Mouse (Mus musculus) frontal cortex, adult 2 months (tissue): ENCODE results near the gene Col11a1. TPM values are rescaled to one million over a fixed set of nuclear protein-coding genes. Genes with fewer than 3 reads are reported as not detected.

Experiments
- DNase-seq, 2 experiments: peaks; one replicate each; pipeline ENCODE4 v3.0.0; 2022; ENCODE audit warnings: low spot score in 1 of 2; ENCODE audit errors: extremely low spot score in 1 of 2
- polyA plus RNA-seq: library from polyadenylated mRNA; depleted of rRNA; stranded (reverse); fragments of >200 nt; gene quantifications from 2 replicates; pipeline ENCODE4 v1.2.3, GENCODE M21; 2012; rRNA removed

The Col11a1 gene
- 12.9 and 14.6 TPM in 2 replicates for polyA plus RNA-seq

DNA sequence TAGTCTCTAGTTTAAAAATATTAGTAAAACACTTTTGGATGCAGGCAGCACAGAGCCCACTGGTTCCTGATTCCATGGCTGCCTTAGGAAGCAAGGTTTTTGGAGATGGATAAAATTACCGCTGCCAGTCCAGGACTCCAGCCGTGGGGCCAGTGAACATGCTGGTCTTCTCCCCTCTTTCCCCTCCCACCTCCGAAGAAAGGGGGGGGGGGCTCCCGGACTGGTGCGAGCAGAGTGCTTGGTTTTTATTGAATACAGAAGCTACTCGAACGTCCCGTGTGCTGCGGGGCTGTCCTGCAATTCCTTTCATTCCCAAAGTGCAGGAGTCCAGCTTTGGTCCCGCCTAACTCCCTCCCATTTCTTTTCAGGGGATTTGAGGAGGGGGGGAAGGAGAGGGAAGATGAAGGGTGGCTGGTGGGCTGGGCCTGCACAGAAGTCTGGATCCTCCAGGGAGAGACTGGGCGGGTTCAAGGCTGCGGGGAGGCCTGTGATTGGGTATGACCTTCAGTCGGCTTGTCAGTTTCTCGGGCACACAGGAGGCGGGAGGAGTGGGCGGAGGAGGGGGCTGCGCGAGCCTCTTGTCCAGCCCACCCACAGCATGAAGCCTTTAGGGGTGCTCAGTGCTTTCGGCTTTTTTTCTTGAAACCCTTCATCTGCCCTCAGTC is at the start of gene Col11a1:
Gene Col11a1, plus strand, starts transcription at position 570 of the 665 bp plus-strand sequence.
- DNase-seq: peak; percentile 26 to 62

GRCm38 (mm10) chr3:113990936-113991335 is 39.4 kb upstream of the Col11a1 start:
- no peak for DNase-seq

DNA sequence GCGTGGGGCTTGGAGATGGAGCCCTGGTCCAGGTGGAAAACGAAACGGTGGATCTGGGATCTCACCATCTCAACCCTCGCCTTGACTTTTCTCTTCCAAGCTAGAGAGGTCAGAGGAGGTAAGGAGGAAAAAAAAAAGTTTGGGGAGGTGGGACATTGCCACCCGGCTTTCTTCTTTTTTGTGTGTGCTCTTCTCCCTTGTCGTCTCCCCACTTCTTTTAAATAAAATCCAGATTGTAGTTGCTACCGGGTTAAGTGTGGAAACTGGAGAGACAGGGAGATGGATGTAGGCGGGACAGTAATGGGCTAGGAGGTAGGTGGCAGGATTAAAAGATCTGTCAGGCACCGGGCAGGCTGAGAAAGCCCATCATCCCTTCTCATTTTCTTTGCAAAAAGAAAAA is 546 bp downstream of the Col11a1 start:
- DNase-seq: peak in 1 of 2 experiments; percentile 18

DNA sequence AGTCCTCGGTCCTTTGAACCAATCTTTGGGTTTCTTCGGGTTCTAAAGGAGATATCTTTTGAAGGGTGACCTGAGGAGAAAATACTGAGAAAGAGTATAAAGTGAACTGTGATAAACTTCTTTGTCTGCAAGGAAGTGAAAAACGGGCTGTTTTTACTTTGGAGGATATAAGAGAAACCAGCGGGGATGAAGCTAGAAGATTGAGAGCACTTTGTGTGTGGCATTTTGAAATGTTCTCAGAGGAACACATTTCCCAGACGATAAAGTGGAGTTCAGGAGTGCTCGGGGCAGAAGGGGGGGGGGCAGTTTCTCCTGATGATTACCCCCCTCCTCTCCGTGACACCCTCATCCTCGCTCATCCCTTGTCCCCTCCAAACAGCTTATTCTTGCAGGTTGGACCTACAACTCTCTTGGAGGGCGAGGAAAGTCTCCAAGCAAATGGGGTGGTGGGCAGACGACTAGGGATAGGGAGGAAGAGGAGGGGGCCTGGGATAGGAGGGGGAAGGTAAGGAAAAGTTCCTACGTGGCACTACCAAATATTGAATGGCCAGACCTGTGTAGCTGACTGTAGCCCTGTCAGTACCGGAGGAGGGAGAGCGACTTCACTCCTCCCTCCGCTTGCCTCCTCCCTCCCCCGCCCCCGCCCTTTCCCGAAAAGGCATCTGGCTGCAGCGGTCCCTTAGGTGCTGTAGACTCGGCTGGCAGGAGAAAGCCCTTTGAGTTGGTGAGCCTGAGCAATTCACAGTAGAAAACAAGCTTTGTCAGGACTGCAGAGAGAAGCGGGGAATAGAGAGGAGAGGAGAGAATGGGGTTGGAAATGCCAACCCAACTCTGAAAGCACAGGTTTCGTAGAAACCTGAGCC is 1.2 kb downstream of the Col11a1 start:
- peak in 1 of 2 experiments; percentile 20 for DNase-seq

DNA sequence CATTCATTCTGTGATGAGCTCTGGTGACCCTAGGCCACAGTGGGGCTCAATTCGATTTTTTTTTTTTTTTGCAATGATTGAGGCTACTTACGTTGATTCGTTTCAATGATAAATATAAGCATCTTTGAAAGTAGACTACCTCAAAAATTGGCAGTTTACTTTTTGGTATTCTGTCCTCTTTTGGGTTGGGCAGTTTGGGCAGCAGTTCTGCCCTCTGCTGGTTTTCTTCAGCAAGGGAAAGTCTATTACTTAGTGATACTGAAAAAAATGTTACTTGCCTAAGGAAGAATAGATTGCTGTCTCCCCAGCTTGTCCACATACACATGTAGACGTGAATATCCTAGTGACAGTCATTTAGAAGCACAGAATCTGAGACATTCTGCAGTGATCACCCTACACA is 2.0 kb downstream of the Col11a1 start:
- peak in 1 of 2 experiments; percentile 65 for DNase-seq

GRCm38 (mm10) chr3:114052406-114052805 is 22.1 kb downstream of the Col11a1 start:
- no peak for DNase-seq

DNA sequence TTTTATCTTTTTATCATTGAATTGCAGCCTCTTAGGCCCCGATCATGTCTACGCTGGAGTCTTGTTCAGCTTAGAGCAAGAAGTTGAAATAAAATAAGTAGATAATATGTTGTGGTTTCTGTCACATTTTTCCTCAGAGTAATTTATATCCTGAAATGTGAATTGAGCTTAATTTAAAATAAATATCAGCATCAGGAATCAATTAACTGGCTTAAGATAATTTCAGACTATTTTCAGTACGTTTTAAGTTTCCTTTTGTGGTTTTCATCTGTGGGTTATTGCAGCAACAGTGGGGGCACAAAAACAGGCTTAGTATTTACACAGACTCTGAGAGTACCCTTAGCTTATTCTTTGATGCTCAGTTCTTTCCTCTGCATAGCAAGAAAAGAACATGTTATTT is 23.2 kb downstream of the Col11a1 start:
- no peak for DNase-seq

DNA sequence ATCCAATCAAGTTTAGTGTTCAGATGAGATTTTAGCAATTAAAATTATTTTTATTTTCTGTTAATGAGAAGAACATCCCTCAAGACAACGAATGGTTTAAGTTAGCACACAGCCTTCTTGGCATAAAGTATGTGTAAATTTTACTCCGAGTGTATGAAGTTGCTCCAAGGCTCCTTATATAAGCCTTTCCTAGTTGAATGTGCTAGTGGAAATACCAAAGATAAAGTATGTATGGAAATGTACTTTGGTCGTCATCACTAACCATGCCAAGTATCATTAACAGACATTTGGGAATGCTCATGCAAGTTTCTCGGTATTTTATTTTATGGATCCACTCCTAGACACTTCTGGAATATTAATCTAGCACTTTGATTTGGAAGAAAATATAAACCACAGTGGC is 34.8 kb downstream of the Col11a1 start:
- DNase-seq: peak in 1 of 2 experiments; percentile 2

DNA sequence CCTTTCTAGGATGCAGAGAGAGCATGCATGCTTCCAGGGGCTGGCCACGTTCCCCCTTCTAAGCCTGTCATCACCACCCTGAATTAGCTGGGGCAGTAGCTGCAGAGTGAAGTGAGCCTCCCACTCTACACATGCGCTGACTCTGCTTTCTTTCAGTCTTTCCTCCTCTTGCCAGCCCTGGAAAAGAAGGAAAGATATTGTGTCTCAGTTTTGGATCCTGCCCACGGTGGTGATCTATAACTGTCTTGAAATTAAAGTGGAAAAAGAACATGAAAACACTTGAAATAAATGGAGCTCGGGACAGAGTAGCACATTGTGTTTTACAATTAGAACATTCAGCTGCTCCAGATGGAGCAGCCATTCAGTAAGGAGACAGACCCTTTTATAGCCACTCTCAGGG is 35.2 kb downstream of the Col11a1 start:
- DNase-seq: peak; percentile 68 to 73

GRCm38 (mm10) chr3:114099335-114099734 is 69.0 kb downstream of the Col11a1 start:
- no peak for DNase-seq

DNA sequence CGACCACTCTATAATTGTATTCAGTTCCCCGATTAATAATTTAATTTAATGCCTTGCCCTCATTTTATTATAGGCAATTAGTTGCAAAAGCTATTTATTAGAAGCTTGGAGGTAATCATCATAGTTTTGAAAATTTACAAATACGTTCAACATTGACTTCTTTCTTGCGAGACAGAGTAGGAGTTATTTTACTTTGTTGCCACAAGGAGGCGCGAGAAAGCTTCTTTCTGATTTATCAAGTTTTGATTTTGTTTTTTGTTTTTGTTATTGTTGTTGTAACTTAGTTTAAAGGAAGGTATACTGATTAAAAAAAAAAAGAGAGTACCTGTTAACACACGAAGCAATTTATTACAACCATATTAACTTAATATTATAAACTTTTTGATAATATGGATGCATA is 76.8 kb downstream of the Col11a1 start:
- peak in 1 of 2 experiments; percentile 23 for DNase-seq

DNA sequence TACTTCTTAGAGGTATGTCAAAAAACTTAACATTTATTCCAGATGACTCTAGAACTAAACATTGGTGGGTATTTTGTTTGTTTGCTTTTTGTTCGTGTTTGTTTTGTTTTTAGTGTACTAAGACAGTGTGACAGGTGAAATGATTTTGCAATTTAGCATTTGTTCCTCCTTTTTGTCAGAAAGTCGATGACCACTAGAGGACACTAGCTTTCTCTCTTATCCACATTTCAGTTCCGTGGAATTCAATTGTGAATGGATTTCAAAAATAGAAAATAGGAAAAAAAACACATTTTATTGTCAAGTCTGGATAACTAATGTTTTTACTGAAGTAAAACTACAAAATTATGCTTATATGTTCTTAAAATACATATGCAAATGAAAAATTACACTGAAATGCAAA is 116.8 kb downstream of the Col11a1 start:
- peak in 1 of 2 experiments; percentile 35 for DNase-seq

DNA sequence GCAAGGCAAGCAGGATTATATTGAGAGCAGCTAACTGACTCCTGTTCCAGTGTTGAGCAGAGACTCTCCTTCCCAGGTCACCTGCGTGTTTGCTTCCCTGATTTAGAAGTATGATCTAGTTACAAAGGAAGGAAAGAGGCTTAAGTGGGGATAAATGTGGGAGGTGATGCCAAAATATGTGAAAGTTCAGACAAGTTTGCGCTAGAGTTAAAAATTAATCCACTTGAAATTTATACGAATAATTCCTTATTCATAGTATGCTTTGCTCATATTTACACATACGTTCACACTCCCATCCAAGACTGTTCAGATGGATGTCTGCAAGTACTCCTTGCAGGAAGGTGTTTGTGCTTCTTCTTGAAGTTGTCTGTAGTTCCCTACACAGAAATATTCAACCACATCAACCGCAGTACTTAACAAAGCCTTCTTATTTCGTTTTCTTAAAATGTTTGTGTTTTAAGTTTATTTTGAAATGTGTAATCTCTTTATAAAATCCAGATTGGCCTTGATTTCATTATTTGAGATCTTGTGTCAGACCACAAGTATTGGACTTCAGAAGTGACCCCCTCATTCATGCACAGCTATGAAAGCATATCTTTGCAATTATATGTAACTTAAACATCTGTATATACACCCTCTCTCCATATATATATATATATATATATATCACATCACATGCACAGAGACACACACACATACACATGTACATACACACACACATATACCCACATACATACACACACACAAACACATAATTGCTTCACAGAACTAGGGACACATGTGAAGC is 167.8 kb downstream of the Col11a1 start:
- DNase-seq: no peak

GRCm38 (mm10) chr3:114212255-114212654 is 181.9 kb downstream of the Col11a1 start:
- no peak for DNase-seq

GRCm38 (mm10) chr3:114216105-114216504 is 185.8 kb downstream of the Col11a1 start:
- DNase-seq: no peak

DNA sequence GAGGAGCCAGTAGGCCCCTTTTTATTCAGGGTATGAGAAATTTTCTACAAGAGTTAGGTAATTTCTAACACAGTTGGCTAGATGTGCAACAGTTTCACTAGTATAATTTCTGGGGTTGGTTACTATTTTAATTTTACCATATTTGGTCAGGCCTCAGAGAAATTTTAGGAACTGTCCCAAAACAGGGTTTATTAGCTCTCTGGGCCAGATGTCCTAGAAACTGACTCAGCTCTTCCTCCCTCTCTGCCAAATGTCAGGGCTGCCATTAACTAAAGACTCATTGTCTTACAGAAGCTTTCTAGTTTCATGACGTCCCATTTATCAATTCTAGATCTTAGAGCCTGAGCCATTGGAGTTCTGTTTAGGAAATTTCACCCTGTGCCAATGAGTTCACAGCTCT is 199.2 kb downstream of the Col11a1 start:
- DNase-seq: no peak
